8 mouse cellular contexts compared by ENCODE assay signal in the genomic region with DNA sequence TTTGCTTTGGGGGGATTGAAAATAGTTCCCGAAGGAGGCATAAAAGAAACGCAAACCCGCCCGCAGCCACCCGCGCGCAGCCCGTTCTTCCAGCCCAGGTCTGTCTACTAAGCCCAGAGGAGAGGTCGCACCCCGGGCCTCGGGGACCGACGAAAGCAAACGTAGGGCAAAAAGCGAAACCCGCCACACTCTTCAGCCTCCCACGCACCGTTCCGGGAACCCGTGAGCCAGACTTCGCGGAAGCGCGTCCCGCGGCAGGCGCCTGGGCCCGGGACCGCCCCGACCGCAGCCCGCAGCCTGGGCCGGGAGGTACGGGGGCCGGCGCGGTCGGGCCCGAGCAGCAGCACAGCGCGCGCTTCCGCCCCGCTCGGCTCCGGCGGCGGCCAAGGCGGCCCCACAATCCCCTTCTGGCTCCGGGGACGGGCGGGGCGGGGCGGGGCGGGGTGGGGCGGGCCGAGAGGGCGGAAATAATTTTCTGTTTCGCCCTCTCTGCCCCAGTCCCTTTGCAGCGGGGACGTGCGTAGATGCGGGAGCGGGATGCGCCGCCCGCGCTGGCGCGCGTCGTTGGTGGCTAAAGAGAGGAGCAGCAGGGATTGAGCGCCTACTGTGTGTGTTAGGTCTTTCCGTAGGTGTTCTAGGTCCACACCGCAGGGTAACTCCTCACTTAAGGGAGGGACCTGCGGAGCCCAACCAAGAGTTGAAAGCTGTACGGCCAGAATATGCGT. TPM values are rescaled to one million over a fixed set of nuclear protein-coding genes. Genes with fewer than 3 reads are reported as not detected.
DNase-seq lines count a peak whose midpoint lies in the region; ATAC-seq lines count a peak whose summit lies in the region.

No protein-coding gene starts in this region.

- peak; percentile 78 to 83 for DNase-seq in cerebellum, postnatal 36 days
- peak; percentile 80 for DNase-seq in gastrocnemius, postnatal 14 days
- DNase-seq in induced T-regulatory cell, adult 2 months (ENCODE audit: low read depth), result peak; percentile 92
- DNase-seq in left cerebral cortex, postnatal 25 days (ENCODE audit: low spot score in 2 of 2), result peak; percentile 78 to 84
- peak; percentile 62 for DNase-seq in right cerebral cortex, postnatal 4 days

- ATAC-seq in activated CD4-positive, CD25-positive, alpha-beta regulatory T cell, adult 4 months, result peak; percentile 35
- ATAC-seq in megakaryocyte progenitor cell, adult 5-6 weeks (replicated peaks; ENCODE audit: poor library complexity), result peak; percentile 57
- ATAC-seq in monocyte, adult 5-6 weeks (replicated peaks; ENCODE audit: insufficient number of reproducible peaks, low FRiP score, low TSS enrichment, poor library complexity, severe bottlenecking), result no peak; the same call in 1 of the 2 replicates

- intact Hi-C loops in gastrocnemius, postnatal 14 days (cut with DNase I; ENCODE audit: low total_unique reads), result no loop called here
- intact Hi-C loops in left cerebral cortex, postnatal 25 days (cut with DNase I), result loop anchor here (5.0 kb wide), 1 partner anchor 37 kb away; no protein-coding TSS in a partner anchor

RNA-seq across cellular contexts. Expression of a gene that starts 3.1 kb away (rescaled TPM):
- 10 to 100 TPM; 13.9 to 15.2 TPM for polyA plus RNA-seq in activated CD4-positive, CD25-positive, alpha-beta regulatory T cell, adult 4 months (2017; shearing (Covaris generic))
- total RNA-seq in gastrocnemius, postnatal 14 days (2021), result 10 to 100 TPM; 26.2 to 27.4 TPM
- 100 to 1,000 TPM; 105 to 121 TPM for total RNA-seq in left cerebral cortex, postnatal 25 days (2021)
- total RNA-seq in megakaryocyte progenitor cell, adult 5-6 weeks (2015), result 3.3 and 4.5 TPM in 2 replicates
- 5.8 and 7.2 TPM in 2 replicates for total RNA-seq in megakaryocyte progenitor cell, adult 5-6 weeks (2017)
- total RNA-seq in monocyte, adult 5-6 weeks (2017), result 34.4 to 77.7 TPM (median 40.4 TPM) in 3 replicates

RNA-seq across cellular contexts. Expression of a gene that starts 25.5 kb away (rescaled TPM):
- polyA plus RNA-seq in activated CD4-positive, CD25-positive, alpha-beta regulatory T cell, adult 4 months (2017; shearing (Covaris generic)), result 10 to 100 TPM; 91.3 to 99.5 TPM
- total RNA-seq in gastrocnemius, postnatal 14 days (2021), result 100 to 1,000 TPM; 105 to 116 TPM
- 10 to 100 TPM; 46.5 to 48.8 TPM for total RNA-seq in left cerebral cortex, postnatal 25 days (2021)
- 17.4 and 24.9 TPM in 2 replicates for total RNA-seq in megakaryocyte progenitor cell, adult 5-6 weeks (2015)
- total RNA-seq in megakaryocyte progenitor cell, adult 5-6 weeks (2017), result 3.5 and 5.4 TPM in 2 replicates
- total RNA-seq in monocyte, adult 5-6 weeks (2017), result 5.8 to 19.1 TPM (median 6.2 TPM) in 3 replicates

RNA-seq across cellular contexts. Expression of a gene that starts 30.6 kb away (rescaled TPM):
- polyA plus RNA-seq in activated CD4-positive, CD25-positive, alpha-beta regulatory T cell, adult 4 months (2017; shearing (Covaris generic)), result under 1 TPM; 0.40 to 0.61 TPM
- total RNA-seq in gastrocnemius, postnatal 14 days (2021), result 1 to 10 TPM in 1 of 2 experiments, under 1 TPM in 1; 0.60 to 1.3 TPM
- total RNA-seq in left cerebral cortex, postnatal 25 days (2021), result 10 to 100 TPM; 77.4 to 92.2 TPM
- 3.4 and 4.0 TPM in 2 replicates for total RNA-seq in megakaryocyte progenitor cell, adult 5-6 weeks (2015)
- total RNA-seq in megakaryocyte progenitor cell, adult 5-6 weeks (2017), result 0.62 and 0.91 TPM in 2 replicates
- 0.75 to 1.8 TPM (median 0.95 TPM) in 3 replicates for total RNA-seq in monocyte, adult 5-6 weeks (2017)

RNA-seq across cellular contexts. Expression of a gene that starts 40.1 kb away (rescaled TPM):
- polyA plus RNA-seq in activated CD4-positive, CD25-positive, alpha-beta regulatory T cell, adult 4 months (2017; shearing (Covaris generic)), result 1 to 10 TPM; 3.1 to 4.7 TPM
- 1 to 10 TPM; 6.5 to 7.7 TPM for total RNA-seq in gastrocnemius, postnatal 14 days (2021)
- total RNA-seq in left cerebral cortex, postnatal 25 days (2021), result 10 to 100 TPM; 30.1 to 30.3 TPM
- total RNA-seq in megakaryocyte progenitor cell, adult 5-6 weeks (2015), result 3.9 and 4.6 TPM in 2 replicates
- 1.2 and 1.5 TPM in 2 replicates for total RNA-seq in megakaryocyte progenitor cell, adult 5-6 weeks (2017)
- total RNA-seq in monocyte, adult 5-6 weeks (2017), result 0.85 to 4.5 TPM in 2 of 3 replicates, not detected in the other

RNA-seq across cellular contexts. Expression of a gene that starts 43.0 kb away (rescaled TPM):
- 100 to 1,000 TPM; 422 to 486 TPM for polyA plus RNA-seq in activated CD4-positive, CD25-positive, alpha-beta regulatory T cell, adult 4 months (2017; shearing (Covaris generic))
- total RNA-seq in gastrocnemius, postnatal 14 days (2021), result 100 to 1,000 TPM; 146 to 154 TPM
- 100 to 1,000 TPM; 119 to 124 TPM for total RNA-seq in left cerebral cortex, postnatal 25 days (2021)
- total RNA-seq in megakaryocyte progenitor cell, adult 5-6 weeks (2015), result 114 and 126 TPM in 2 replicates
- total RNA-seq in megakaryocyte progenitor cell, adult 5-6 weeks (2017), result 158 and 185 TPM in 2 replicates
- 137 to 160 TPM (median 146 TPM) in 3 replicates for total RNA-seq in monocyte, adult 5-6 weeks (2017)

Comparison
In these comparisons a context has a peak if more than half of its experiments do, and no peak if none do; other contexts are left out.
1. RNA of a gene that starts 30.6 kb away (total RNA-seq): 77.4 to 92.2 TPM in left cerebral cortex, postnatal 25 days; 0.62 to 4.0 TPM in megakaryocyte progenitor cell, adult 5-6 weeks, 0.60 to 1.3 TPM in gastrocnemius, postnatal 14 days and 0.75 to 1.8 TPM in monocyte, adult 5-6 weeks; every median in the first group is over 10 times any median in the second.
2. Peak in every context shown above with its lines, with median percentiles within 50 percentile points of each other: DNase-seq.